Mouse (Mus musculus) brain, embryonic 14.5 days (tissue): ENCODE data around the gene Guca1a.

Experiments
- CTCF ChIP-seq: fragments of 200-500 bp; IDR thresholded peaks from 2 replicates; pipeline ENCODE4 v1.5.1; 2012; ENCODE audit warnings: inconsistent platforms, mild to moderate bottlenecking, moderate library complexity, borderline replicate concordance; ENCODE audit not compliant: insufficient read depth, insufficient read length; ENCODE audit errors: extremely low read depth
- POLR2A ChIP-seq: fragments of 200-500 bp; IDR thresholded peaks from 2 replicates; pipeline ENCODE4 v1.6.1; 2012; ENCODE audit warnings: mild to moderate bottlenecking, inconsistent platforms, borderline replicate concordance; ENCODE audit not compliant: poor library complexity, insufficient read depth, insufficient read length, severe bottlenecking; ENCODE audit errors: extremely low read depth

- TF ChIP-seq CTCF (no peak), POLR2A (no peak)
Observed at GRCm38 (mm10) chr17:47448523-47449372, 48.4 kb upstream of the Guca1a start.
